Mouse (Mus musculus): ENCODE results near the gene Nup62. TPM values are rescaled to one million over a fixed set of nuclear protein-coding genes. Genes with fewer than 3 reads are reported as not detected.

Nup62 gene
- polyA plus RNA-seq, 1 experiment from 2014 or later: 43.6 TPM

- Histone ChIP-seq H3K27me3 (ENCODE audit: control insufficient read depth, insufficient read depth, low read depth, low read length) (peaks cover 8% of the 10 kb centered on the region), H3K36me3 (ENCODE audit: control insufficient read depth, insufficient read depth, low read length) (peaks cover 32% of the 10 kb centered on the region), H3K27ac (ENCODE audit: low read length) (no peak overlapping the region), H3K4me3 (ENCODE audit: low read depth, low read length) (peak overlapping the region; percentile 25), H3K4me1 (ENCODE audit: control insufficient read depth, insufficient read depth, low read length) (peaks cover 12% of the 10 kb centered on the region), H3K4me2 (ENCODE audit: low read length) (peak overlapping the region; percentile 64), H3K9ac (ENCODE audit: low read depth, low read length) (peak overlapping the region; percentile 58), H3K9me3 (replicated peaks; ENCODE audit: control insufficient read depth, low read length, poor library complexity, severe bottlenecking) (no peaks in the 10 kb centered on the region)
- ATAC-seq: peak; percentile 56
- 3% methylated on average over 58 of the region's 58 CpGs for WGBS
These were observed 23.8 kb downstream of the Nup62 start for GRCm38 (mm10) chr7:44839491-44840191.

DNA sequence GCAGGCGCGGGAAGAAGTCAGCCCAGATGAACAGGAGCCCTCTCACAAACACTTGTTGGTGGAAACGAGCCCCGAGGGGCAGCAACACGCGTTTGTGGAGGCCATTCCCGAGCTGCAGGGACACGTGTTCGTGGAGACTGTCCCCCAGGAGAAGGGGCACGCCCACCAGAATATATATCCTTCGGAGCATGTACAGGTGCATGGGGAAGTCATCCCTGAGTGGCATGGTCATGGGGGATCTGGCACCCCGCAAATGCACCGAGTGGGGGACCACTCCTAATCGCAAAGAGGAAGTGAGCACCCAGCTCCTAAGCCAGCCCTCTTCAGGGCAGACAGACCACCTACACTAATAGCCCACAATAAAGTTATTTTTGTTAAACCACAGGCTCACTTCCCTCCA is 24.5 kb downstream of the Nup62 start:
- H3K9ac ChIP-seq (ENCODE audit: low read depth, low read length): 0 out of 2 replicates have a peak overlapping the region, but pooled peaks have one; percentile 20
- H3K4me3 ChIP-seq (ENCODE audit: low read depth, low read length): no peak overlapping the region
- H3K27me3 ChIP-seq (ENCODE audit: control insufficient read depth, insufficient read depth, low read depth, low read length): peaks cover 8% of the 10 kb centered on the region
- 52% methylated on average over 14 of the region's 14 CpGs for WGBS
- peaks cover 40% of the 10 kb centered on the region for H3K36me3 ChIP-seq (ENCODE audit: control insufficient read depth, insufficient read depth, low read length)
- peak overlapping the region; percentile 64 for H3K4me2 ChIP-seq (ENCODE audit: low read length)
- peaks cover 12% of the 10 kb centered on the region for H3K4me1 ChIP-seq (ENCODE audit: control insufficient read depth, insufficient read depth, low read length)
- ATAC-seq: no peak
- H3K9me3 ChIP-seq (replicated peaks; ENCODE audit: control insufficient read depth, low read length, poor library complexity, severe bottlenecking): no peaks in the 10 kb centered on the region
- no peak overlapping the region for H3K27ac ChIP-seq (ENCODE audit: low read length)

GRCm38 (mm10) chr7:44841825-44842463 is 26.1 kb downstream of the Nup62 start:
- peaks cover 49% of the 10 kb centered on the region for H3K36me3 ChIP-seq (ENCODE audit: control insufficient read depth, insufficient read depth, low read length)
- ATAC-seq: no peak
- WGBS: 96% methylated on average over 8 of the region's 8 CpGs
- H3K4me2 ChIP-seq (ENCODE audit: low read length): no peak overlapping the region
- no peak overlapping the region for H3K9ac ChIP-seq (ENCODE audit: low read depth, low read length)
- peaks cover 8% of the 10 kb centered on the region for H3K27me3 ChIP-seq (ENCODE audit: control insufficient read depth, insufficient read depth, low read depth, low read length)
- no peaks in the 10 kb centered on the region for H3K9me3 ChIP-seq (replicated peaks; ENCODE audit: control insufficient read depth, low read length, poor library complexity, severe bottlenecking)
- no peak overlapping the region for H3K4me3 ChIP-seq (ENCODE audit: low read depth, low read length)
- H3K4me1 ChIP-seq (ENCODE audit: control insufficient read depth, insufficient read depth, low read length): peaks cover 12% of the 10 kb centered on the region
- no peak overlapping the region for H3K27ac ChIP-seq (ENCODE audit: low read length)

DNA sequence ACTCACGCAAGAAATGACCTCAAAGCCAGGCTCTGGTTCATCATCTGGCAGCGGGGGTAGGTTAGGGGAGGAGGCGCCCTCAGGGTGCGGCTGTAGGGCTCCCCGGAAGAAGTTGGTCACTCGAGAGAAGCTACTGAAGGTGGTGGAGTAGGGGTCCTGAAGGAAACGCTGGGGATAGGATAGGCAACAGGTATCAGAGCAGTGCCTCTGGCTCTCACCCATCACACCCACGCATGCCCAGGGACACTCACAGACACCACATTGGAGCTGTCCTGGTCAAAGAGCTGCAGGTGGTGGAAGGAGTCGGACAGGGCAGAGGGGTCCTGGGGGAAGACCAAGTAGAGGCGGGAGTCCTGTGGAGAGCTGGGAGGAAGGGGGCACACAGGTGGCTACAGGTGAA is 29.1 kb downstream of the Nup62 start:
- peaks cover 8% of the 10 kb centered on the region for H3K27me3 ChIP-seq (ENCODE audit: control insufficient read depth, insufficient read depth, low read depth, low read length)
- H3K36me3 ChIP-seq (ENCODE audit: control insufficient read depth, insufficient read depth, low read length): peaks cover 49% of the 10 kb centered on the region
- no peak overlapping the region for H3K27ac ChIP-seq (ENCODE audit: low read length)
- WGBS: 92% methylated on average over 10 of the region's 10 CpGs
- H3K9ac ChIP-seq (ENCODE audit: low read depth, low read length): no peak overlapping the region
- peaks cover 13% of the 10 kb centered on the region for H3K4me1 ChIP-seq (ENCODE audit: control insufficient read depth, insufficient read depth, low read length)
- no peaks in the 10 kb centered on the region for H3K9me3 ChIP-seq (replicated peaks; ENCODE audit: control insufficient read depth, low read length, poor library complexity, severe bottlenecking)
- H3K4me3 ChIP-seq (ENCODE audit: low read depth, low read length): no peak overlapping the region
- no peak for ATAC-seq
- H3K4me2 ChIP-seq (ENCODE audit: low read length): no peak overlapping the region

GRCm38 (mm10) chr7:44846804-44847203 is 30.9 kb downstream of the Nup62 start:
- no peaks in the 10 kb centered on the region for H3K9me3 ChIP-seq (replicated peaks; ENCODE audit: control insufficient read depth, low read length, poor library complexity, severe bottlenecking)
- no peak overlapping the region for H3K27ac ChIP-seq (ENCODE audit: low read length)
- peaks cover 20% of the 10 kb centered on the region for H3K4me1 ChIP-seq (ENCODE audit: control insufficient read depth, insufficient read depth, low read length)
- H3K4me2 ChIP-seq (ENCODE audit: low read length): no peak overlapping the region
- no peak overlapping the region for H3K9ac ChIP-seq (ENCODE audit: low read depth, low read length)
- WGBS: 96% methylated on average over 7 of the region's 7 CpGs
- no peak for ATAC-seq
- H3K27me3 ChIP-seq (ENCODE audit: control insufficient read depth, insufficient read depth, low read depth, low read length): no peaks in the 10 kb centered on the region; the same call in 1 of the 2 replicates
- H3K4me3 ChIP-seq (ENCODE audit: low read depth, low read length): no peak overlapping the region
- H3K36me3 ChIP-seq (ENCODE audit: control insufficient read depth, insufficient read depth, low read length): peaks cover 39% of the 10 kb centered on the region

DNA sequence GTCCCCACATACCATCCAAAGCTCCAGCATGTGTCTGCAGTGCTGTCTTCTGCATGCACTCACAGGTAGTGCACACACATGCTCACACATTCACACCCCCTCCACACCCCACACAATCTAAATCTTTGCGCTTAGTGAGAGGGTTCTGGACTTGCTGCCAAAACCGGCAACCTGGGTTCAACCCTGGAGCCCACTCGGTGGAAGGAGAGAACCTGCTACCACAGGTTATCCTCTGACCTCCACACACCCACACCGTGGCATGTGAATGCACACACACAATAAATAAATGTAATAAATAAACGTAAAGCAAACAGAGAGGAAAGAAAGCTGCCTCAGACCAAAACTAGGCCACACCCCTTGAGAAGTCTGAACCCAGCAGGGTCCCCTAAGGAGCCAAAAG is 31.9 kb downstream of the Nup62 start:
- Histone ChIP-seq H3K27me3 (ENCODE audit: control insufficient read depth, insufficient read depth, low read depth, low read length) (no peaks in the 10 kb centered on the region), H3K9ac (ENCODE audit: low read depth, low read length) (peak overlapping the region; percentile 56), H3K27ac (ENCODE audit: low read length) (no peak overlapping the region; the same call in 1 of the 2 replicates), H3K36me3 (ENCODE audit: control insufficient read depth, insufficient read depth, low read length) (peaks cover 36% of the 10 kb centered on the region), H3K4me3 (ENCODE audit: low read depth, low read length) (peak overlapping the region; percentile 57), H3K4me1 (ENCODE audit: control insufficient read depth, insufficient read depth, low read length) (peaks cover 20% of the 10 kb centered on the region), H3K9me3 (replicated peaks; ENCODE audit: control insufficient read depth, low read length, poor library complexity, severe bottlenecking) (no peaks in the 10 kb centered on the region), H3K4me2 (ENCODE audit: low read length) (peak overlapping the region; percentile 67)
- WGBS: 83% methylated on average over 5 of the region's 5 CpGs
- no peak for ATAC-seq

GRCm38 (mm10) chr7:44848561-44849415 is 32.9 kb downstream of the Nup62 start, which contains the start of the genes Akt1s1 and Tbc1d17:
Gene Akt1s1, plus strand, starts transcription at chr7:44848991.
Gene Tbc1d17, minus strand, starts transcription at chr7:44849079.
- peak within 1 kb of the TSS; percentile 73 for H3K9ac ChIP-seq (ENCODE audit: low read depth, low read length)
- peak within 1 kb of the TSS; percentile 57 for H3K4me3 ChIP-seq (ENCODE audit: low read depth, low read length)
- under 1% methylated on average over 54 of the region's 54 CpGs for WGBS
- H3K27me3 ChIP-seq (ENCODE audit: control insufficient read depth, insufficient read depth, low read depth, low read length): no peaks in the 10 kb centered on the region
- H3K36me3 ChIP-seq (ENCODE audit: control insufficient read depth, insufficient read depth, low read length): peaks cover 30% of the 10 kb centered on the region
- H3K4me2 ChIP-seq (ENCODE audit: low read length): peak within 1 kb of the TSS; percentile 90
- peak within 1 kb of the TSS; percentile 98 for H3K27ac ChIP-seq (ENCODE audit: low read length)
- H3K4me1 ChIP-seq (ENCODE audit: control insufficient read depth, insufficient read depth, low read length): peaks cover 21% of the 10 kb centered on the region
- ATAC-seq: peak; percentile 90
- no peaks in the 10 kb centered on the region for H3K9me3 ChIP-seq (replicated peaks; ENCODE audit: control insufficient read depth, low read length, poor library complexity, severe bottlenecking)

GRCm38 (mm10) chr7:44849416-44850111 is 33.7 kb downstream of the Nup62 start:
- Histone ChIP-seq H3K4me2 (ENCODE audit: low read length) (peak overlapping the region; percentile 90), H3K4me1 (ENCODE audit: control insufficient read depth, insufficient read depth, low read length) (peaks cover 26% of the 10 kb centered on the region), H3K36me3 (ENCODE audit: control insufficient read depth, insufficient read depth, low read length) (peaks cover 23% of the 10 kb centered on the region), H3K9ac (ENCODE audit: low read depth, low read length) (peak overlapping the region; percentile 73), H3K27ac (ENCODE audit: low read length) (peak overlapping the region; percentile 98), H3K9me3 (replicated peaks; ENCODE audit: control insufficient read depth, low read length, poor library complexity, severe bottlenecking) (no peaks in the 10 kb centered on the region), H3K27me3 (ENCODE audit: control insufficient read depth, insufficient read depth, low read depth, low read length) (no peaks in the 10 kb centered on the region), H3K4me3 (ENCODE audit: low read depth, low read length) (peak overlapping the region; percentile 57)
- WGBS: under 1% methylated on average over 41 of the region's 41 CpGs
- peak; percentile 85 for ATAC-seq
